Mouse (Mus musculus): ENCODE measurements around the gene Reep6. TPM values are rescaled to one million over a fixed set of nuclear protein-coding genes. Genes with fewer than 3 reads are reported as not detected.

The Reep6 gene
- total and polyA plus RNA-seq, 2 experiments, result 112 to 384 TPM

DNA sequence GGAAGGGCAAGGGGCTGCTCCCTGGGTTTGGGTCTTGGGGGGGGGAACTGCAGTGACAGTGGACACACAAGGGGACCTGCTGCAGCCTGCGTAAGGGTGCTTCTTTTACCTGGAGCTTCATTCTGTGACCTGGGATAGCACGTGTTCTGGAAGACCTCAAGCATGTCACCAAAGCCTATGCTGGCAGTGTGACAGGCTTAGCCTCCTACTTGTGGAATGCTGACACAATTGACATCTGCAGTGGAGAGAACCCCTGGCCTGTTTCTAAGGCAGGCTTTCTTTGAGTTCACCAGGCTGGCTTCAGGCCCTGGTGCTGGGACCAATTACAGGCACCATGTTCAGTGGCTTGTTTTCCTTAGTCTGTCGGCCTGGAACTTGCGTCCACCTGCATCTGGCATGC, 35.4 kb upstream of the Reep6 start:
- Histone ChIP-seq H3K36me3 (ENCODE audit: control insufficient read depth, insufficient read depth, low read length) (peaks cover 9% of the 10 kb centered on the region), H3K79me2 (ENCODE audit: control insufficient read depth, insufficient read depth, low read length) (peaks cover 6% of the 10 kb centered on the region; the same call in 1 of the 2 replicates), H3K27me3 (ENCODE audit: control insufficient read depth, insufficient read depth, low read length) (0 out of 2 replicates have a peak, but pooled peaks cover 4% of the 10 kb centered on the region), H3K27ac (replicated peaks; ENCODE audit: insufficient read depth, low read depth, low read length) (no peak overlapping the region), H3K4me1 (ENCODE audit: control insufficient read depth, insufficient read depth, low read length) (peaks cover 4% of the 10 kb centered on the region; the same call in 1 of the 2 replicates), H3K9ac (ENCODE audit: low read depth, low read length) (no peak overlapping the region), H3K4me3 (ENCODE audit: insufficient read depth, low read depth, low read length) (no peak overlapping the region)
- 83% methylated on average over 4 of the region's 4 CpGs for WGBS
- TF ChIP-seq CTCF (IDR thresholded peaks at IDR 0.05; ENCODE audit: low read depth, low read length) (no peak), POLR2A (IDR thresholded peaks at IDR 0.05; ENCODE audit: extremely low read depth, insufficient read depth, low read length) (no peak)
- no peak for DNase-seq (ENCODE audit: extremely low read depth, low read depth, low spot score)

DNA sequence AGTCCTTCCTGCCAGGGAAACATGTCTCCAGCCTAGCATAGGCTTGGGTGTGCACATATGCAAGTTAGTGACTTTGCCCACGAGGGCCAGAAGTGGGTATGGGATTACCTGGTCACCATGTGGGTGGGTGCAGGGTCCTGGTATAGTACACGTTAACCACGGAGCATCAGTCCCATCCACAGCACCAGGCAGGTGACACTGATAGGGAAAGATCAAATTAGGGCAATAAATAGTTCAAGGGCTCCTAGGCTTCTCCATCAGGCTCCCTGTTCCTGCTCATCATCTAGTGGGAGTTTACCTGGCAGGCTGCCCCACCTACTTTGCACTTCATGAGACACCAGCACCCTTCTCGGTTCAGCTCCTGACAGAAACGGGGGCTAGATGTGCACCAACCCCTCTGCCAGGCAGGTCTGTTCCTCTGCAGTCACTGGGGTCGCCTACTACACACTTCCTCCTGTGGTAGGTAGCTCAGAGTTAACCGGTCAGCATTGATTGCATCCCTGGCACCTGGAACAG, 34.9 kb upstream of the Reep6 start:
- no peak overlapping the region for H3K9ac ChIP-seq (ENCODE audit: low read depth, low read length)
- no peak overlapping the region for H3K27ac ChIP-seq (replicated peaks; ENCODE audit: insufficient read depth, low read depth, low read length)
- WGBS, result 55% methylated on average over 7 of the region's 7 CpGs
- H3K4me1 ChIP-seq (ENCODE audit: control insufficient read depth, insufficient read depth, low read length), result peaks cover 4% of the 10 kb centered on the region; the same call in 1 of the 2 replicates
- DNase-seq (ENCODE audit: extremely low read depth, low read depth, low spot score), result no peak
- peaks cover 9% of the 10 kb centered on the region for H3K36me3 ChIP-seq (ENCODE audit: control insufficient read depth, insufficient read depth, low read length)
- peaks cover 6% of the 10 kb centered on the region; the same call in 1 of the 2 replicates for H3K79me2 ChIP-seq (ENCODE audit: control insufficient read depth, insufficient read depth, low read length)
- no peak overlapping the region for H3K4me3 ChIP-seq (ENCODE audit: insufficient read depth, low read depth, low read length)
- H3K27me3 ChIP-seq (ENCODE audit: control insufficient read depth, insufficient read depth, low read length), result 0 out of 2 replicates have a peak, but pooled peaks cover 4% of the 10 kb centered on the region
- TF ChIP-seq POLR2A (IDR thresholded peaks at IDR 0.05; ENCODE audit: extremely low read depth, insufficient read depth, low read length) (no peak), CTCF (IDR thresholded peaks at IDR 0.05; ENCODE audit: low read depth, low read length) (no peak)

DNA sequence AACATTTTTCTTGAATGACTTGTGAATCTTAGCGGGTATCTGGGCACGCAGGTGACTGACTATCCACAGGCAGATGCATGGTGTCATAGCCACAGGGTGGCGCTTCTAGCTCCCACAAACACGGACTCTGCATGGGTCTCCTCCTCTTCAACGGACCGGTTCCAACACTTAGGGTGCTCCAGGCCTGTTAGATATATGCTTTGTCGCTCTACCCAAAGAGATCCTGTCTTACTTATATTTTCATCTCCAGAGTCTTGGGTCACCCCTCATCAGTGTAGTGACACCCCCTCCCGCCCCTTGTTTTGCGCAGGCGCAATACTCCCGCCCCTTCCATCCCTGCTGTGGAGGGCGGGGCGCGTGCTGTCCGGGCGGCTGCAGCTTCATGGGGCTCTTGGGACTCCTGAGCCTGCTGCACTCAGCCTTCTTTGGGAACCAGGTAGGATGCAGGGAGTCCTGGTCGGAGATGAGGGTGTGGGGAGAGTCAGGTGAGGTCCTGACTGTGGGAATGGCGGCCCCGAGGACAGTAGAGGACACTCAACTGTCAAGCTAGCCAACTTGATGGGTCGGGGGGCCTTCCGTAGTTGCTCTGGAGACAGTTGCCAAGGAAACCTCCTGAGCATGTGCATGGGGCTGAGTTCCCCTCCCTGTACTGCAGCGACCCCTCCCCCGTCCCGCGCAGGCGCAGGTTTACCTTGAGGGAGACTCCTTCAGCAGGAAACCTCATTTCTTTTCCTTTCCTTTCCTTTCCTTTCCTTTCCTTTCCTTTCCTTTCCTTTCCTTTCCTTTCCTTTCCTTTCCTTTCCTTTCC, 33.9 kb upstream of the Reep6 start, which contains the start of gene Apc2:
Apc2 (plus strand) TSS at position 360 of the 808 bp plus-strand sequence.
- Histone ChIP-seq H3K9ac (ENCODE audit: low read depth, low read length) (peak within 1 kb of the TSS; percentile 37; the same call in 1 of the 2 replicates), H3K27me3 (ENCODE audit: control insufficient read depth, insufficient read depth, low read length) (0 out of 2 replicates have a peak, but pooled peaks cover 4% of the 10 kb centered on the region), H3K4me3 (ENCODE audit: insufficient read depth, low read depth, low read length) (peak within 1 kb of the TSS; percentile 25), H3K79me2 (ENCODE audit: control insufficient read depth, insufficient read depth, low read length) (peaks cover 6% of the 10 kb centered on the region; the same call in 1 of the 2 replicates), H3K36me3 (ENCODE audit: control insufficient read depth, insufficient read depth, low read length) (peaks cover 9% of the 10 kb centered on the region), H3K27ac (replicated peaks; ENCODE audit: insufficient read depth, low read depth, low read length) (no peak within 1 kb of the TSS), H3K4me1 (ENCODE audit: control insufficient read depth, insufficient read depth, low read length) (peaks cover 4% of the 10 kb centered on the region; the same call in 1 of the 2 replicates)
- 6% methylated on average over 26 of the region's 26 CpGs for WGBS
- peak; percentile 68 for DNase-seq (ENCODE audit: extremely low read depth, low read depth, low spot score)
- TF ChIP-seq POLR2A (IDR thresholded peaks at IDR 0.05; ENCODE audit: extremely low read depth, insufficient read depth, low read length) (no peak), CTCF (IDR thresholded peaks at IDR 0.05; ENCODE audit: low read depth, low read length) (peak; percentile 88)

DNA sequence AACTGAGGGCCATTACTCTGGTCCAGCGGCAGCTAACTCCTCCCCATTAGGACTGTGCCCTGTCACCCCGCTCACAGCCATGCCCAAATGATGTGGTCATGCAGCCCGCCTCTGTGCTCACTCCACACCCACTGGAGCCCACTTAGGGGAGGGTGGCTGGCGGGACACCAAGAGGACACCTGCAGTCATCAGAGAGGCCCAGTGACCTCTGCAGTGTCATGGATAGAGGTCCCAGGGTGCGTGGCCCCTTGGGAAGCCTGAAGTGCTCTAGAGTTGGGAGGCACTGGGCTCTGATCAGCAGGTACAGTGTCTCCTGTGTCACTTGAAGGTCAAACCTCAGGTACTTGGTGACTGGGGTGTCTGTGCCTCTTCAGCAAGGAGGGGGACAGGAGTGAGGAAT, 32.9 kb upstream of the Reep6 start:
- Histone ChIP-seq H3K27me3 (ENCODE audit: control insufficient read depth, insufficient read depth, low read length) (0 out of 2 replicates have a peak, but pooled peaks cover 4% of the 10 kb centered on the region), H3K4me3 (ENCODE audit: insufficient read depth, low read depth, low read length) (no peak overlapping the region), H3K27ac (replicated peaks; ENCODE audit: insufficient read depth, low read depth, low read length) (no peak overlapping the region), H3K36me3 (ENCODE audit: control insufficient read depth, insufficient read depth, low read length) (peaks cover 9% of the 10 kb centered on the region), H3K9ac (ENCODE audit: low read depth, low read length) (no peak overlapping the region), H3K4me1 (ENCODE audit: control insufficient read depth, insufficient read depth, low read length) (peaks cover 4% of the 10 kb centered on the region; the same call in 1 of the 2 replicates), H3K79me2 (ENCODE audit: control insufficient read depth, insufficient read depth, low read length) (peaks cover 6% of the 10 kb centered on the region; the same call in 1 of the 2 replicates)
- TF ChIP-seq CTCF (IDR thresholded peaks at IDR 0.05; ENCODE audit: low read depth, low read length), result no peak
- no peak for TF ChIP-seq POLR2A (IDR thresholded peaks at IDR 0.05; ENCODE audit: extremely low read depth, insufficient read depth, low read length)
- no peak for DNase-seq (ENCODE audit: extremely low read depth, low read depth, low spot score)
- 90% methylated on average over 5 of the region's 5 CpGs for WGBS

DNA sequence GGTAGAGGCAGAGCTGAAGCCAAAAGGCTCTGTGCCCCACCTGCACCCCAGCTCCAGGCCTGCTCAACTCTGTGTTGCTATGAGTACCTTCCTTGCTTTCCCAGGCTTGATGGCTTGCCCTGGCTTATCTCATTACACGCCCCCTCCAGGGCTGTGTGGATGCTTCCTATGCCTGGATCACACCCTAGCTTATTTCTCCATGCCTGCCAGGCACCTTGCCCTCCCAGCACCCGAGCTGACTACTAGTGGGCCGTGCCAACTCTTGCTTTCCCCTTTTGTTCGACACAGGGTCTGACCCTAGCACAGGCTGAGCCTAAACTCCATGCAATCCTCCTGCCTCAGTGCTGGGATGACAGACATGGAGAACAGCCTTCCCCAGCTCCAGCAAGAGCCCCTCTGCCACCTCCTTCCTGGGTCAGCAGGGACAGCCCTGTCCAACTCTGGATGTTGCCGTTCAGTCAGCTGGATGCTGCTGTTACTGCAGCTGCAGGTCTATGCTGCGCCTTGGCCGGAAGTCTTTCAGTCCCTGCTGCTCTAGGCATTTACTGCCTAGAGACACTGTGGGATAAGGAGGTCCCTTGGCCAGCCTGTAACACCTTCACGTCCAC, 32.1 kb upstream of the Reep6 start:
- Histone ChIP-seq H3K4me1 (ENCODE audit: control insufficient read depth, insufficient read depth, low read length) (peaks cover 7% of the 10 kb centered on the region; the same call in 1 of the 2 replicates), H3K9ac (ENCODE audit: low read depth, low read length) (no peak overlapping the region), H3K36me3 (ENCODE audit: control insufficient read depth, insufficient read depth, low read length) (peaks cover 9% of the 10 kb centered on the region), H3K79me2 (ENCODE audit: control insufficient read depth, insufficient read depth, low read length) (peaks cover 3% of the 10 kb centered on the region; the same call in 1 of the 2 replicates), H3K27ac (replicated peaks; ENCODE audit: insufficient read depth, low read depth, low read length) (no peak overlapping the region), H3K27me3 (ENCODE audit: control insufficient read depth, insufficient read depth, low read length) (0 out of 2 replicates have a peak, but pooled peaks cover 4% of the 10 kb centered on the region), H3K4me3 (ENCODE audit: insufficient read depth, low read depth, low read length) (no peak overlapping the region)
- WGBS, result 75% methylated on average over 8 of the region's 8 CpGs
- no peak for TF ChIP-seq CTCF (IDR thresholded peaks at IDR 0.05; ENCODE audit: low read depth, low read length)
- no peak for TF ChIP-seq POLR2A (IDR thresholded peaks at IDR 0.05; ENCODE audit: extremely low read depth, insufficient read depth, low read length)
- no peak for DNase-seq (ENCODE audit: extremely low read depth, low read depth, low spot score)

Measured in liver, adult 2 months (tissue).